Mouse (Mus musculus): ENCODE data around the gene Ganab. TPM values are rescaled to one million over a fixed set of nuclear protein-coding genes. Genes with fewer than 3 reads are reported as not detected.

Gene Ganab
- polyA plus RNA-seq, 2 experiments = 33.7 to 48.7 TPM

DNA sequence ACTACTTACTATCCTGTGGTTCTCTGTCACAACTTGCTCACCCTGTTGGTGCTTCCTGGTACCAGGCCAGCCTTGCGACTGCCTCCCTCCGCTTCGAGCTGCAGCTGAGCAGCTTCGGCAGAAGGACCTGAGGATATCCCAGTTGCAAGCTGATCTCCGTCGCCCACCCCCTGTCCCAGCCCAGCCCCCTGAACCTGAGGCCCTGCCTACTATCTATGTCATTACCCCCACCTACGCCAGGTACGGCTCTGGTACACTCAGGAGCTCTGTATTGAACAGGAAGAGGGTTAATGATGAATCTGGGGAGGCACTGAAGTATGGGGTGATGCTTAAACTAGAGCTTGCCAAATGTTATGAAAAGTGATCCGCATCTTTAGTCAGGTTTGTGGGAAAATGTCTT, 23.9 kb downstream of the Ganab start:
- ATAC-seq (ENCODE audit: insufficient read depth) (no peak), DNase-seq (ENCODE audit: low read depth in 3 of 3, low spot score in 3 of 3) (no peak)
- H3K9ac ChIP-seq (replicated peaks) = peak overlapping the region; percentile 75
- peaks cover 4% of the 10 kb centered on the region for H3K36me3 ChIP-seq (replicated peaks; ENCODE audit: control insufficient read depth, insufficient read depth, low read depth)
- H3K27me3 ChIP-seq (ENCODE audit: control insufficient read depth, insufficient read depth, low read length) = no peaks in the 10 kb centered on the region
- H3K27ac ChIP-seq = peak overlapping the region; percentile 92; the same call in 1 of the 2 replicates
- no peaks in the 10 kb centered on the region for H3K9me3 ChIP-seq (ENCODE audit: control insufficient read depth, low read length)
- peaks cover 17 to 22% of the 10 kb centered on the region in 2 experiments for H3K4me1 ChIP-seq (replicated peaks; ENCODE audit: control insufficient read depth in 2 of 2, insufficient read depth in 2 of 2, low read length in 1 of 2)
- 71% methylated on average over 9 of the region's 9 CpGs for WGBS (ENCODE audit: insufficient replicate concordance)
- H3K4me3 ChIP-seq (ENCODE audit: insufficient read depth in 1 of 2, low read depth in 2 of 2, low read length in 2 of 2) = peak overlapping the region in 1 of 2 experiments; percentile 85; a peak in 2 of 4 replicates
- peak overlapping the region; percentile 98 for H3K4me2 ChIP-seq (ENCODE audit: low read depth)
- TF ChIP-seq EP300 (IDR thresholded peaks at IDR 0.05; ENCODE audit: low read depth) (no peak), CTCF (IDR thresholded peaks at IDR 0.05; ENCODE audit: low read depth) (no peak)

GRCm38 (mm10) chr19:8926766-8927165, 28.9 kb downstream of the Ganab start:
- Histone ChIP-seq H3K27me3 (ENCODE audit: control insufficient read depth, insufficient read depth, low read length) (no peaks in the 10 kb centered on the region), H3K4me2 (ENCODE audit: low read depth) (no peak overlapping the region), H3K9me3 (ENCODE audit: control insufficient read depth, low read length) (no peaks in the 10 kb centered on the region), H3K9ac (replicated peaks) (no peak overlapping the region), H3K4me1 (replicated peaks; ENCODE audit: control insufficient read depth in 2 of 2, insufficient read depth in 2 of 2, low read length in 1 of 2) (peaks cover 27 to 37% of the 10 kb centered on the region in 2 experiments), H3K4me3 (ENCODE audit: insufficient read depth in 1 of 2, low read depth in 2 of 2, low read length in 2 of 2) (no peak overlapping the region), H3K36me3 (replicated peaks; ENCODE audit: control insufficient read depth, insufficient read depth, low read depth) (peaks cover 8% of the 10 kb centered on the region), H3K27ac (no peak overlapping the region)
- ATAC-seq (ENCODE audit: insufficient read depth) (no peak), DNase-seq (ENCODE audit: low read depth in 3 of 3, low spot score in 3 of 3) (no peak)
- 57% methylated on average over 2 of the region's 2 CpGs for WGBS (ENCODE audit: insufficient replicate concordance)
- TF ChIP-seq CTCF (IDR thresholded peaks at IDR 0.05; ENCODE audit: low read depth) = no peak
- TF ChIP-seq EP300 (IDR thresholded peaks at IDR 0.05; ENCODE audit: low read depth) = no peak

DNA sequence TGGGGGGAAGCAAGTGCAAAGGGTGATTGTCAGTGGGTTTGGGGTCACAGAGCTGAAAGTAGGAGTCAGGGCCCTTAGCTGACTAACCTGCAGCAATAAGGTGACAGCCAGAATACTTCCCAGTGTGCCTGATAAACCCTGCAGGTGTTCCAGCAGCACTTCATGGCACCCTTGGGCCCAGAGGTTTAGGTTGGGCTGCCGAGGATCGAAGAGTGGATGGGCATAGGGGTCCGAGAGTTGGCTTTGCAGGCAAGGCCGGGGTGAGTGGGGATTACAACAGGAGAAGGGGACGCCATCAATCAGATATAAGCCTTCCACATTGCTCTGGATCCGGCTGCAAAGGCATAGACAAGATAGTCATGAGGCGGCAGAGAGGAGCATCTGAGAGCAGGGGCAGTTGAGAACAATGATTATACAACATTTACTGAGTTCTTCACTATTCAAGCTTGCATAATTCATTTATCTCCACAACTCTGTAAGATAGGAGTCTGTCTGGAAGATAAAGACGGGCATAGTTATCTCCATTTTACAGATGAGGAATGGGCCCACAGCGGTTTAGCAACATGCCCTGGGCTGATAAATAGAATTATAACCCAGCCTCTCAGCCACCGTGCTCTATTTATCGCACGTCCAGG, 30.1 kb downstream of the Ganab start:
- Histone ChIP-seq H3K9ac (replicated peaks) (peak overlapping the region; percentile 27; the same call in 1 of the 2 replicates), H3K4me2 (ENCODE audit: low read depth) (peak overlapping the region; percentile 76), H3K27me3 (ENCODE audit: control insufficient read depth, insufficient read depth, low read length) (no peaks in the 10 kb centered on the region), H3K4me1 (replicated peaks; ENCODE audit: control insufficient read depth in 2 of 2, insufficient read depth in 2 of 2, low read length in 1 of 2) (peaks cover 27 to 33% of the 10 kb centered on the region in 2 experiments), H3K27ac (peak overlapping the region; percentile 59), H3K4me3 (ENCODE audit: insufficient read depth in 1 of 2, low read depth in 2 of 2, low read length in 2 of 2) (peak overlapping the region in 1 of 2 experiments; percentile 70; a peak in 1 of 4 replicates), H3K36me3 (replicated peaks; ENCODE audit: control insufficient read depth, insufficient read depth, low read depth) (peaks cover 7% of the 10 kb centered on the region), H3K9me3 (ENCODE audit: control insufficient read depth, low read length) (no peaks in the 10 kb centered on the region)
- TF ChIP-seq CTCF (IDR thresholded peaks at IDR 0.05; ENCODE audit: low read depth) (no peak), EP300 (IDR thresholded peaks at IDR 0.05; ENCODE audit: low read depth) (peak; percentile 84)
- DNase-seq (ENCODE audit: low read depth in 3 of 3, low spot score in 3 of 3) (peak in 1 of 3 experiments; percentile 52), ATAC-seq (ENCODE audit: insufficient read depth) (peak; percentile 50)
- 18% methylated on average over 12 of the region's 12 CpGs for WGBS (ENCODE audit: insufficient replicate concordance)

GRCm38 (mm10) chr19:8928689-8929223, 30.9 kb downstream of the Ganab start:
- Histone ChIP-seq H3K27ac (peak overlapping the region; percentile 52), H3K4me2 (ENCODE audit: low read depth) (peak overlapping the region; percentile 76), H3K4me3 (ENCODE audit: insufficient read depth in 1 of 2, low read depth in 2 of 2, low read length in 2 of 2) (peak overlapping the region; percentile 70 to 72), H3K27me3 (ENCODE audit: control insufficient read depth, insufficient read depth, low read length) (no peaks in the 10 kb centered on the region), H3K4me1 (replicated peaks; ENCODE audit: control insufficient read depth in 2 of 2, insufficient read depth in 2 of 2, low read length in 1 of 2) (peaks cover 21 to 30% of the 10 kb centered on the region in 2 experiments), H3K9ac (replicated peaks) (peak overlapping the region; percentile 74), H3K9me3 (ENCODE audit: control insufficient read depth, low read length) (no peaks in the 10 kb centered on the region), H3K36me3 (replicated peaks; ENCODE audit: control insufficient read depth, insufficient read depth, low read depth) (peaks cover 6% of the 10 kb centered on the region)
- 34% methylated on average over 16 of the region's 16 CpGs for WGBS (ENCODE audit: insufficient replicate concordance)
- TF ChIP-seq CTCF (IDR thresholded peaks at IDR 0.05; ENCODE audit: low read depth) = no peak
- TF ChIP-seq EP300 (IDR thresholded peaks at IDR 0.05; ENCODE audit: low read depth) = no peak
- DNase-seq (ENCODE audit: low read depth in 3 of 3, low spot score in 3 of 3) (no peak), ATAC-seq (ENCODE audit: insufficient read depth) (peak; percentile 5; the same call in 1 of the 2 replicates)
